Mouse (Mus musculus): ENCODE results near the gene Slc9a3. TPM values are rescaled to one million over a fixed set of nuclear protein-coding genes. Genes with fewer than 3 reads are reported as not detected.

The Slc9a3 gene
- polyA plus RNA-seq, 1 experiment from 2014 or later, result 0.30 TPM

GRCm38 (mm10) chr13:74102108-74102830 lies 19.0 kb upstream of the Slc9a3 start:
- 79% methylated on average over 8 of the region's 8 CpGs for WGBS
- H3K4me1 ChIP-seq (ENCODE audit: control insufficient read depth in 2 of 2, insufficient read depth in 2 of 2, low read length in 2 of 2), result peaks cover 5 to 15% of the 10 kb centered on the region in 2 experiments
- H3K9me3 ChIP-seq (ENCODE audit: control insufficient read depth, low read length), result no peaks in the 10 kb centered on the region
- no peak for ATAC-seq (ENCODE audit: insufficient number of reproducible peaks, insufficient read depth, low FRiP score, low read depth)
- no peak overlapping the region for H3K27ac ChIP-seq (replicated peaks in 1 of 2; ENCODE audit: control insufficient read depth in 1 of 2, insufficient read depth in 1 of 2, low read depth in 2 of 2, low read length in 2 of 2)
- no peak overlapping the region for H3K4me2 ChIP-seq (ENCODE audit: low read length)
- H3K9ac ChIP-seq (ENCODE audit: low read length), result no peak overlapping the region
- H3K36me3 ChIP-seq (ENCODE audit: control insufficient read depth, insufficient read depth, low read length), result no peaks in the 10 kb centered on the region
- no peak overlapping the region for H3K4me3 ChIP-seq (ENCODE audit: control insufficient read depth in 1 of 2, insufficient read depth in 1 of 2, low read depth in 1 of 2, low read length in 2 of 2)
- H3K27me3 ChIP-seq (ENCODE audit: control insufficient read depth, insufficient read depth, low read length), result no peaks in the 10 kb centered on the region

DNA sequence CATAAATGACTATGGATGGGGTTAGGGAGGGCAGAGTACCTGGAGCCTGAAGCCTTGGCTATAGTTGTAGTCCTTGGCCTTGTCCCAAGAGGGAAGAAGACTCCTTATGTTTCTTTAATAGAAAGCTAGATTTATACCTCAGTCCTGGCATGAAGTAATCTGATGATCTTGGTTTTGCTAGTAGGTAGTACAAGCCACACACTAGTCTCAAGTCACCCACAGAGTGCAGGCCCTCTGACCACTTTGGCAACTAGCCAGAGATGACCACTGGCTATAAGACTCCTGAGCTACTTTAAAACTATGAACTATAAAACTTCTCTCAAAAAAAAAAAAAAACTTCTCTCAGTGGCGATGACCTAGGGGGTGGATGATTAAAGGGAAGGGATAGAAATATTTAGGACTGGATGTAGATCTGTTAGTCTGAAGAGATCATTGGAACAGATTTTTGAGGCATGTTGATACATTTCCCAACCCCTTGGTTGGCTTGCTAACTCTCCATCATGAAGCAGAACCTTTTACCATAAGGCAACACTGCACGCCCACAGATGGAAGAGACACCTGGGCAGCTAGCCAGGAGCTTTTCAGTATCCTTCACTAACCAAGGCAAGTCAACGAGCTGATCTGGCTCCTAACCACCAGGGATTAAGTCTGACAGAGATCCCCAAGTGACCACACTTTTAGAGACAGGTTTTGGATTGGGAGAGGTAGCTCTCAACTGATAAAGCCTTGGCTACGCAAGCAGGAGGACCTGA lies 18.2 kb upstream of the Slc9a3 start:
- ATAC-seq (ENCODE audit: insufficient number of reproducible peaks, insufficient read depth, low FRiP score, low read depth), result no peak
- H3K9ac ChIP-seq (ENCODE audit: low read length), result no peak overlapping the region
- peaks cover 7 to 19% of the 10 kb centered on the region in 2 experiments for H3K4me1 ChIP-seq (ENCODE audit: control insufficient read depth in 2 of 2, insufficient read depth in 2 of 2, low read length in 2 of 2)
- H3K9me3 ChIP-seq (ENCODE audit: control insufficient read depth, low read length), result no peaks in the 10 kb centered on the region
- H3K4me3 ChIP-seq (ENCODE audit: control insufficient read depth in 1 of 2, insufficient read depth in 1 of 2, low read depth in 1 of 2, low read length in 2 of 2), result no peak overlapping the region
- H3K27me3 ChIP-seq (ENCODE audit: control insufficient read depth, insufficient read depth, low read length), result no peaks in the 10 kb centered on the region
- H3K36me3 ChIP-seq (ENCODE audit: control insufficient read depth, insufficient read depth, low read length), result no peaks in the 10 kb centered on the region
- WGBS, result 68% methylated on average over 4 of the region's 4 CpGs
- H3K4me2 ChIP-seq (ENCODE audit: low read length), result no peak overlapping the region
- no peak overlapping the region for H3K27ac ChIP-seq (replicated peaks in 1 of 2; ENCODE audit: control insufficient read depth in 1 of 2, insufficient read depth in 1 of 2, low read depth in 2 of 2, low read length in 2 of 2)

- WGBS, result 75% methylated on average over 7 of the region's 7 CpGs
- H3K36me3 ChIP-seq (ENCODE audit: control insufficient read depth, insufficient read depth, low read length), result no peaks in the 10 kb centered on the region
- no peak overlapping the region for H3K27ac ChIP-seq (replicated peaks in 1 of 2; ENCODE audit: control insufficient read depth in 1 of 2, insufficient read depth in 1 of 2, low read depth in 2 of 2, low read length in 2 of 2)
- no peak overlapping the region for H3K9ac ChIP-seq (ENCODE audit: low read length)
- no peaks in the 10 kb centered on the region for H3K9me3 ChIP-seq (ENCODE audit: control insufficient read depth, low read length)
- H3K4me1 ChIP-seq (ENCODE audit: control insufficient read depth in 2 of 2, insufficient read depth in 2 of 2, low read length in 2 of 2), result peaks cover 2 to 8% of the 10 kb centered on the region in 2 experiments; a peak in 3 of 4 replicates
- ATAC-seq (ENCODE audit: insufficient number of reproducible peaks, insufficient read depth, low FRiP score, low read depth), result no peak
- no peak overlapping the region for H3K4me2 ChIP-seq (ENCODE audit: low read length)
- no peaks in the 10 kb centered on the region for H3K27me3 ChIP-seq (ENCODE audit: control insufficient read depth, insufficient read depth, low read length)
- no peak overlapping the region for H3K4me3 ChIP-seq (ENCODE audit: control insufficient read depth in 1 of 2, insufficient read depth in 1 of 2, low read depth in 1 of 2, low read length in 2 of 2)
Observed at GRCm38 (mm10) chr13:74104417-74104816, 16.8 kb upstream of the Slc9a3 start.

- WGBS, result 47% methylated on average over 2 of the region's 2 CpGs
- no peak for ATAC-seq (ENCODE audit: insufficient number of reproducible peaks, insufficient read depth, low FRiP score, low read depth)
- H3K36me3 ChIP-seq (ENCODE audit: control insufficient read depth, insufficient read depth, low read length), result no peaks in the 10 kb centered on the region
- H3K4me1 ChIP-seq (ENCODE audit: control insufficient read depth in 2 of 2, insufficient read depth in 2 of 2, low read length in 2 of 2), result peaks cover 2 to 5% of the 10 kb centered on the region in 2 experiments; a peak in 1 of 4 replicates
- no peak overlapping the region for H3K4me2 ChIP-seq (ENCODE audit: low read length)
- H3K27me3 ChIP-seq (ENCODE audit: control insufficient read depth, insufficient read depth, low read length), result no peaks in the 10 kb centered on the region
- H3K9ac ChIP-seq (ENCODE audit: low read length), result no peak overlapping the region
- H3K27ac ChIP-seq (replicated peaks in 1 of 2; ENCODE audit: control insufficient read depth in 1 of 2, insufficient read depth in 1 of 2, low read depth in 2 of 2, low read length in 2 of 2), result peak overlapping the region; percentile 10 to 37; a peak in 1 of 4 replicates
- H3K4me3 ChIP-seq (ENCODE audit: control insufficient read depth in 1 of 2, insufficient read depth in 1 of 2, low read depth in 1 of 2, low read length in 2 of 2), result no peak overlapping the region
- H3K9me3 ChIP-seq (ENCODE audit: control insufficient read depth, low read length), result peaks cover 4% of the 10 kb centered on the region; the same call in 1 of the 2 replicates
Observed at GRCm38 (mm10) chr13:74107410-74107809, 13.8 kb upstream of the Slc9a3 start.

- Histone ChIP-seq H3K9ac (ENCODE audit: low read length) (no peak overlapping the region), H3K27ac (replicated peaks in 1 of 2; ENCODE audit: control insufficient read depth in 1 of 2, insufficient read depth in 1 of 2, low read depth in 2 of 2, low read length in 2 of 2) (no peak overlapping the region), H3K4me1 (ENCODE audit: control insufficient read depth in 2 of 2, insufficient read depth in 2 of 2, low read length in 2 of 2) (peaks cover 14 to 25% of the 10 kb centered on the region in 2 experiments), H3K27me3 (ENCODE audit: control insufficient read depth, insufficient read depth, low read length) (no peaks in the 10 kb centered on the region), H3K36me3 (ENCODE audit: control insufficient read depth, insufficient read depth, low read length) (no peaks in the 10 kb centered on the region), H3K4me3 (ENCODE audit: control insufficient read depth in 1 of 2, insufficient read depth in 1 of 2, low read depth in 1 of 2, low read length in 2 of 2) (no peak overlapping the region), H3K9me3 (ENCODE audit: control insufficient read depth, low read length) (peaks cover 4% of the 10 kb centered on the region; the same call in 1 of the 2 replicates), H3K4me2 (ENCODE audit: low read length) (no peak overlapping the region)
- WGBS, result 82% methylated on average over 4 of the region's 4 CpGs
- no peak for ATAC-seq (ENCODE audit: insufficient number of reproducible peaks, insufficient read depth, low FRiP score, low read depth)
Observed at GRCm38 (mm10) chr13:74112593-74112992, 8.7 kb upstream of the Slc9a3 start.

DNA sequence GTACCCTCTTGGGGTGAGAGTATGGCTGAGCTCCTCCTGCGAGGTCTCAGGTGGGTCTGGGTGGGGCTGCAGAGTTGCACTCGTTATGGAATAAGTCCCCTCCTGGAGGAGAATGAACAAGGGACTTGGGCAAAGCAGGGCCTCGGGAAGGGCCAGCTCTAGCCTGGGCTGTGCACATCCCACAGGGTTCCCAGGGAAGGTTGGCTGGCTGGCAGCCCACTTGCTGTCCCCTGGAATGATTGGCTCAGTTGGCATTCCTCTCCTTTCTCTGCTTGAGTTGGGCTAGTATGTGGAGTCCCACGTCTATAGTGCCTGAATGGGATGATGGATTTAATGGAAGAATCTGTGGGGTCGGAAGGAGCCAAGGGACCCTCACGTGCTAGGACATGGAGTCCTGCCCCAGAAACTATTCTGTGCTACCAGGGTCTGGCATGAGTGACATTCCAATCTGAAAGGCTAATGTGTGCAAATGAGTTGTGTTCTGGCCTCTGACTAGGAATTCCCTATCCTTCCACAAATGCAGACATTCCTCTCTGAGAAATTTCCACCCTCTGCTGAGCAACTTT lies 7.5 kb upstream of the Slc9a3 start:
- H3K27ac ChIP-seq (replicated peaks in 1 of 2; ENCODE audit: control insufficient read depth in 1 of 2, insufficient read depth in 1 of 2, low read depth in 2 of 2, low read length in 2 of 2), result peak overlapping the region in 1 of 2 experiments; percentile 37; a peak in 1 of 4 replicates
- no peak overlapping the region for H3K4me3 ChIP-seq (ENCODE audit: control insufficient read depth in 1 of 2, insufficient read depth in 1 of 2, low read depth in 1 of 2, low read length in 2 of 2)
- H3K36me3 ChIP-seq (ENCODE audit: control insufficient read depth, insufficient read depth, low read length), result no peaks in the 10 kb centered on the region
- no peak overlapping the region for H3K9ac ChIP-seq (ENCODE audit: low read length)
- H3K27me3 ChIP-seq (ENCODE audit: control insufficient read depth, insufficient read depth, low read length), result no peaks in the 10 kb centered on the region
- no peak; the same call in 1 of the 2 replicates for ATAC-seq (ENCODE audit: insufficient number of reproducible peaks, insufficient read depth, low FRiP score, low read depth)
- H3K9me3 ChIP-seq (ENCODE audit: control insufficient read depth, low read length), result peaks cover 4% of the 10 kb centered on the region; the same call in 1 of the 2 replicates
- H3K4me2 ChIP-seq (ENCODE audit: low read length), result 0 out of 2 replicates have a peak overlapping the region, but pooled peaks have one; percentile 6
- WGBS, result 63% methylated on average over 6 of the region's 6 CpGs
- H3K4me1 ChIP-seq (ENCODE audit: control insufficient read depth in 2 of 2, insufficient read depth in 2 of 2, low read length in 2 of 2), result peaks cover 14 to 24% of the 10 kb centered on the region in 2 experiments

DNA sequence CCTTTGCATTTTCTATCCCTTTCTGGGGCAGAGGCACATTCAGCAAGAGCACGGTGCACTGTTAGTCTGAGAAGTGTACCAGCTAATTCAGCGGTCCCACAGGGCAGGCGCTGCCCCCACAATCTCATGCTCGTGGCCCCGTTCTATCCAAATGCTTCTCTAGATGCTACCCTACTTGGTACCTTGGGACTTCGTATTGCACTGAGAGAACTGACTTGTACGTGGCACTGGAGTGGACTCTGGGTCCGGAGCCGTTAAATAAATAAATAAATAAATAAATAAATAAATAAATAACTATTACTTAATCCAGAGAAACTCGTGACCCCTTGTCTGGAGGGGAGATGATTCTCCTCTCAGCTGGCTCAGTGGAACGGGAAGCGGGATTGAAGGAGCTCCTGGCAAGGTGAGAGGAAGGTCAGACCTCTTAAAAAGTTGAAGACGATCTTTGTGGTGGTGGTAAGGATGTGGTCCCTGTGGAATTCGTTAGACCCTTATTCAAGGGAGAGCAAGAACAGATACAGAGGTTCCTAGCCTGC lies 606 bp downstream of the Slc9a3 start:
- ATAC-seq (ENCODE audit: insufficient number of reproducible peaks, insufficient read depth, low FRiP score, low read depth), result no peak
- Histone ChIP-seq H3K4me1 (ENCODE audit: control insufficient read depth in 2 of 2, insufficient read depth in 2 of 2, low read length in 2 of 2) (peaks cover 4 to 6% of the 10 kb centered on the region in 2 experiments; a peak in 1 of 4 replicates), H3K27me3 (ENCODE audit: control insufficient read depth, insufficient read depth, low read length) (peaks cover 44% of the 10 kb centered on the region), H3K4me3 (ENCODE audit: control insufficient read depth in 1 of 2, insufficient read depth in 1 of 2, low read depth in 1 of 2, low read length in 2 of 2) (0 out of 4 replicates have a peak overlapping the region, but pooled peaks of 1 of the 2 experiments have one; percentile 44), H3K9me3 (ENCODE audit: control insufficient read depth, low read length) (no peaks in the 10 kb centered on the region), H3K27ac (replicated peaks in 1 of 2; ENCODE audit: control insufficient read depth in 1 of 2, insufficient read depth in 1 of 2, low read depth in 2 of 2, low read length in 2 of 2) (no peak overlapping the region), H3K4me2 (ENCODE audit: low read length) (peak overlapping the region; percentile 89), H3K36me3 (ENCODE audit: control insufficient read depth, insufficient read depth, low read length) (no peaks in the 10 kb centered on the region), H3K9ac (ENCODE audit: low read length) (no peak overlapping the region)
- WGBS, result 43% methylated on average over 14 of the region's 14 CpGs
